Mouse (Mus musculus): ENCODE data around the gene Ube2cbp.

Gene Ube2cbp

GRCm38 (mm10) chr9:86319516-86320140 lies 145.1 kb downstream of the Ube2cbp start:
- no peak for DNase-seq (ENCODE audit: low spot score)

DNA sequence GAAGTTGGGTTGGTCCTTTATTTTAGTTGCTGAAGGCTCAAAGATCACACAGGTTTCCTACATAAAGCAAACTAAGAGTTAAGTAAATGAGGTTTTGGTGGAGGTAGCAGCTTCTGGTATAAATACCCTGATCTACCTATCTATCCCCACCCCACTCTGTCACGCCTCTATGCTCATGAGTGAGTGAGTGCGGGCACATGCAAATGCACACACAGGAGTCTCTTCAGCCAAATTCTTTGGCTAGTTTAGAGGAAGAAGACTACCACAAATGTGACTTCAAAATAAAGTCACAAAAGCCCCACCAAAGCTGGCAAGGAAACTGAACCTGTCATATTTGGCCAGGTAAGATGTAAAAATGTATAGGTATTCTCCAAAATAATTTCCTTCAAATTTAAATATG lies 149.1 kb downstream of the Ube2cbp start:
- DNase-seq (ENCODE audit: low spot score): no peak

DNA sequence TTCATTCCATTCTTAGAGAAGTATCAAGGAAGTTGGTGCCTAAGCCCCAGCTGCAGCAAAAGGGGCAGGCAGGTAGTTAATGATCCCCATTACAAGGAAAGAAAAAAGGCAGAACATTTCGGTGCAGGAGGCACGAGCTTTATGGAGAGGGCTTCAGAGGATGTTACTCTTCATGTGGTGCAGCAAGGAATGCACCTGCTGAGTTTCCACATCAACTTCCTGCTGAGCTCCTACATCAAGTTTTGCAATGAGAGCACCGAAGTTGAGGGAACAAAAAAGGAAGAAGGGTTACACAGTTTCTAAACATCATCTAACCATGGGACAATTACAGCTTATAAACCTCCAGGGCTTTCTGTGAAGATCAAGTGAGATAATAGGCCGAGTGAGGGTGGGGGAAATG lies 156.1 kb downstream of the Ube2cbp start:
- no peak for DNase-seq (ENCODE audit: low spot score)

DNA sequence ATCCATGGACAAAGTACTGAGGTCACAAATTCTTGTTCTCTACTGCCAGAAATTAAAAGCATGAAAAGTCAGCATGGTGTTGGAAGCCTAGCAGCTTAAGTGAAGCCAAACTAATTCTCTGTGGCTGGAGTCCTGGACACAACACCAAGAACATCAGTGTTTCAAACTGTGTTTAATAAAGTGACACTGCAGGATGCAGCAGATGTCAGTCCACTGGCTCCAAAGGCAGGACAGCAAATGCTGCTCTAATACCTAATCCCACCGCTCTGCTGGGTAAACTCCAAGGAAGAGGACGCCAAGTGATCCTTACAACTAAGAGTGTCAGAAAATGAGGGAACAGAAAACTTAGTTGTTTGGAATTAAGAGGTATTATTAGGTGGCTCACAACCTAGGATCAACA lies 158.2 kb downstream of the Ube2cbp start:
- no peak for DNase-seq (ENCODE audit: low spot score)

GRCm38 (mm10) chr9:86301407-86301806 lies 163.3 kb downstream of the Ube2cbp start:
- DNase-seq (ENCODE audit: low spot score): no peak

DNA sequence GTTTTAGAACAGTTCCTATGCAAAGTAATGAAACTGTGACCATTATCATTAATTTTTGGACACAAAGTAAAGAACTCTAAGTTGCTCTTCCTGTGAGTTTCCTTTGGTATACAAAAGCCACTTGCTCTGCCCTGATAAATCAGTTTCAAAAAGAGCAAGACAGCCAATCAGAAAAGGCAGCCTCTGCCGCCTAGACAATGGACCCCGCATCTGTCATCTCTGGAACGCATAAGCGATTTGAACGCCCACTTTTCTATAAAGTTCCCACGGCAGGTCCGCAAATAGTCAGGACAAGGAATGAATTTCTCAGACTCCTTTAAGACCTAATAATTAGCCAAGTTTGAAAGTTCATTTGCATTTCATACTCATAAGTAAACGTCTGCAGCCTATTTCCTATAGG lies 166.2 kb downstream of the Ube2cbp start:
- DNase-seq (ENCODE audit: low spot score): no peak

DNA sequence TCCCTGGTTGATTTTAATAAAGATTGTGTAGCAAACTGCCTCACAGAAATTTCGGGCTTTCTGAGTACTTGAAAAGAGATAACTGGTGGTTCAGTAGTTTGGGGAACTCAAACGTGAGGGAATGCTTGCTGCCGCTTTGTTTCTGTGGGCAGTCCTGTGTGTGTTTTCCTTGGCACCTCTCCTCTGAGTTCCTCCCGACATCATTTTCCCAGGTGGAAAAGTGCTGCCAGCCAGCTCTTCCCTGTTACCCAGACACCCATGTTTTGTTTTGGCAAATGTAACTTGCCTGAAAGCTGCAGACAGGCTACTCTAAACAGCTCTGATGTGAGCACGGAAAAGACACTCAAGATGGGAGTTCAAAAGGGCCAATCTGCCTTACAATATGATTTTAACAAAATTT lies 166.6 kb downstream of the Ube2cbp start:
- no peak for DNase-seq (ENCODE audit: low spot score)

GRCm38 (mm10) chr9:86296683-86297638 lies 167.8 kb downstream of the Ube2cbp start:
- no peak for DNase-seq (ENCODE audit: low spot score)

- DNase-seq (ENCODE audit: low spot score): no peak
Measured at GRCm38 (mm10) chr9:86287570-86287954, 177.2 kb downstream of the Ube2cbp start.

- no peak for DNase-seq (ENCODE audit: low spot score)
Measured at GRCm38 (mm10) chr9:86286830-86287569, 177.8 kb downstream of the Ube2cbp start.

- DNase-seq (ENCODE audit: low spot score): no peak
Measured at GRCm38 (mm10) chr9:86282555-86282954, 182.2 kb downstream of the Ube2cbp start.

GRCm38 (mm10) chr9:86281147-86281467 lies 183.6 kb downstream of the Ube2cbp start:
- DNase-seq (ENCODE audit: low spot score): no peak

DNA sequence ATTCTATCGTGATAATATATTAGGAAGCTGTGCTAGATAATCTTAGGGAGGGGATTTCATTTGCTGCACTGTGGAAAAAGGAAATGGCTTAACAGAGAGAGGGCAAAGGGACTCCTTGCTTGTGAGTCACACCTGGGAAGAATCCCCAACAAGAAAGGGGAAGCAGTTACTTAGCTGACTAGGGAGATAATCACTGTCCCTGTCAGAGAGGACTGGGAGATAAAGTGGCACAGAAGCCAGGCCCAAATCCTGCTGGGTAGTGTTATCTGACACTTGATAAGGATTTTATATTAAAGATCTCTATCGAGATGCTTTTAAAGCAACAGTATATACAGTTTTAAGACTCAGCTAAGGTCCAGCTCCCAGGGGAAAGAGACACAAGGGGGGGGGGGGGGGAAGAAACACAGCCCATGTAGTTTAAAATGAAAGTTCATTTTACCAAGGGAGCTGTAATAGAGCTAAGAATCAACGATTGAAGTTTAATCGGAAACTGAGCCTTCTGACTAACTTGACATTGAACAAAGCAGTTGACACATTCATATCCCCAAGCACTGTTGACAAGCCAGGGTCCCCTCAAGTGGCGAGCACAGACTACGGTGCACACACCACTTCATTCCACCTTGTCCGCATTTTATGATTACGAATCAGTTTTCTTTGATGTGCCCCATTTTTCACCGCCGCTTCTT lies 184.1 kb downstream of the Ube2cbp start:
- DNase-seq (ENCODE audit: low spot score): no peak

DNA sequence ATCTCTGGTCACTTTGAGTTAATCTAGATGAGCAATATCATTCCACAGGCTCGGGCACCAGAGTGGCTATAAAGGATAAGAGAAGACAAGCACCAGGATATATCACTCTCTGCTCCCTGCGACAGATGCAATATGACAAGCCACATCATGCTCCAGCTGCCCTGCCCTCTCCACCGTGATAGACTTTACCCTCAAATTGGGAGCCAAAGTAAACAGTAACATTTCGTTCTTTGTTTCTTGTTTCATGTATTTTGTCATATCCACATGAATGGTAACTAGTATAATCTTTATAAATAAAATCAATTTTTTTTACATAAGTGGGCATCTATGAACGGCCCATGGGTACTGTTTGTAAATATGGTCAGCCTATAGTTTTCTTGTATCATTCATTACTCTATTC lies 195.2 kb downstream of the Ube2cbp start:
- DNase-seq (ENCODE audit: low spot score): no peak

GRCm38 (mm10) chr9:86266658-86267057 lies 198.1 kb downstream of the Ube2cbp start:
- no peak for DNase-seq (ENCODE audit: low spot score)

All from layer of hippocampus, adult 9-10 months (tissue).